Mouse (Mus musculus) retina, adult 2 months (tissue): ENCODE data around the gene Abcc6.
A peak's percentile ranks its signal among the peaks of the same experiment; 100 is the strongest.
"Not testable (repeated sequence)": the region's sequence is repeated elsewhere in the genome, so short reads cannot be mapped to it uniquely, and the experiment has no call there.

Experiments used
- DNase-seq: peaks from one replicate; pipeline ENCODE4 v3.0.0-alpha.2; 2012; ENCODE audit warnings: low read depth, low spot score

Abcc6 gene

GRCm38 (mm10) chr7:46028681-46029080 is 1.4 kb downstream of the Abcc6 start:
- no peak for DNase-seq

- DNase-seq, result no peak
Observed at GRCm38 (mm10) chr7:46025436-46025835, 4.7 kb downstream of the Abcc6 start.

- no peak for DNase-seq
Observed at GRCm38 (mm10) chr7:46021951-46022350, 8.2 kb downstream of the Abcc6 start.

GRCm38 (mm10) chr7:46019594-46019993 is 10.5 kb downstream of the Abcc6 start:
- no peak for DNase-seq

- DNase-seq, result no peak
Observed at GRCm38 (mm10) chr7:46013266-46014010, 16.7 kb downstream of the Abcc6 start.

- no peak for DNase-seq
Observed at GRCm38 (mm10) chr7:46012121-46012520, 18.0 kb downstream of the Abcc6 start.

- peak; percentile 51 for DNase-seq
Observed at GRCm38 (mm10) chr7:46009578-46009977, 20.5 kb downstream of the Abcc6 start.

- DNase-seq, result no peak
Observed at GRCm38 (mm10) chr7:46002748-46003147, 27.4 kb downstream of the Abcc6 start.

- no peak for DNase-seq
Observed at GRCm38 (mm10) chr7:46000577-46000976, 29.5 kb downstream of the Abcc6 start.

GRCm38 (mm10) chr7:45992470-45992869 is 37.6 kb downstream of the Abcc6 start:
- DNase-seq, result no peak

- no peak for DNase-seq
Observed at GRCm38 (mm10) chr7:45988344-45988743, 41.8 kb downstream of the Abcc6 start.

GRCm38 (mm10) chr7:45986893-45987292 is 43.2 kb downstream of the Abcc6 start:
- no peak for DNase-seq

- no peak for DNase-seq
Observed at GRCm38 (mm10) chr7:45981612-45982011, 48.5 kb downstream of the Abcc6 start.

GRCm38 (mm10) chr7:45974512-45974911 is 55.6 kb downstream of the Abcc6 start:
- no peak for DNase-seq

- no peak for DNase-seq
Observed at GRCm38 (mm10) chr7:45974103-45974502, 56.0 kb downstream of the Abcc6 start.

- no peak for DNase-seq
Observed at GRCm38 (mm10) chr7:45973271-45973687, 56.8 kb downstream of the Abcc6 start.

- no peak for DNase-seq
Observed at GRCm38 (mm10) chr7:45971831-45972723, 58.0 kb downstream of the Abcc6 start.

GRCm38 (mm10) chr7:45956611-45957010 is 73.5 kb downstream of the Abcc6 start:
- no peak for DNase-seq

- DNase-seq, result no peak
Observed at GRCm38 (mm10) chr7:45949061-45949460, 81.0 kb downstream of the Abcc6 start.

GRCm38 (mm10) chr7:45943280-45943679 is 86.8 kb downstream of the Abcc6 start:
- DNase-seq, result not testable (repeated sequence)

GRCm38 (mm10) chr7:45941986-45942385 is 88.1 kb downstream of the Abcc6 start:
- DNase-seq, result no peak

- no peak for DNase-seq
Observed at GRCm38 (mm10) chr7:45939836-45940235, 90.3 kb downstream of the Abcc6 start.

- peak; percentile 40 for DNase-seq
Observed at GRCm38 (mm10) chr7:45935114-45935513, 95.0 kb downstream of the Abcc6 start.
